Mouse (Mus musculus): ENCODE measurements at regions not wholly inside any gene's neighbourhood (a gene's known extent, or its start where the extent isn't known, plus 50 kb on each side); places are given as distances from the start of the nearest gene placed in this dataset.

DNA sequence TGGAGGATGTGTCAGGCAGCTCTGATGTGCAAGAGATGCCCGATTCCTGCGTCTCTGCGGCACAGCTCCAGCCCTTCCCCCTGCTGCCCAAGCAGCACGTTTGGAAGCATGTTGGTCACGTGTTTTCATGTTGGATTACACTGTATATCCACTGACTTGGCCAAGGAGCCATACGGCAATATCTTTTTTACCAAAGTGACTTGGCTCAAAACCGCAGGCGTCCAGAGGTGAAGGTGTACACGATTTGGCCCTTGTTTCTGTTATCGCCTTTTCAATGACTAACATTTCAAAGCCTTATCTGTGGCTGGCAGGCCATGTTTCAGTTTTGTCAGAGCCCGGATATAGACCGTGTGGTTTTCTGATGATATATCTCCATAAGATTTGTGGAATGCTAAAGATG, 173.2 kb downstream of the Tbx18 start:
- Histone ChIP-seq H3K36me3 (no peaks in the 10 kb centered on the region), H3K27ac (no peak overlapping the region), H3K4me3 (replicated peaks) (no peak overlapping the region), H3K9me3 (no peaks in the 10 kb centered on the region), H3K4me1 (replicated peaks) (no peaks in the 10 kb centered on the region), H3K9ac (no peak overlapping the region), H3K4me2 (replicated peaks) (no peak overlapping the region), H3K27me3 (replicated peaks) (no peaks in the 10 kb centered on the region)
- 66% methylated on average over 12 of the region's 12 CpGs for WGBS
- no peak for ATAC-seq

DNA sequence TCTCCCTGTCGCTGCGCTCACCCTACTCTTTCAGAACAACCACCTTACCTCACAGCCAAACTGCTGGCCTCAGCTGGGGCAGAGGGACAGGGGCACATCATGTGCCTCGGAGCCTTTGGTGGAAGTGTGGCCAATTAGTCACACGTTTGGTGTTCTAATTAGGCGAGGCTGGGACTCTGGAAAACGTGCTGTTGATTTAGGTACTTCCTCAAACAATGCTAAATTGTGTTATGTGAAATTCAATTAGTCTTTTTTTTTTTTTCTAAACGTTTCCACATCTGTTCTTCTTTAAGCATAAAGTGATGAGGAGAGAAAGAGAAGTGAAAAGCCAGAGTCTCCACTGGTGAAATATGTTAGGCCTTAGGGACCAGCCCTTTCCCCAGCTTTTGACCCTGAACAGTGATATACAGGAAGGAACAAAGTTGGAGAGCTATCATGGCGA, 174.1 kb downstream of the Tbx18 start:
- Histone ChIP-seq H3K9me3 (no peaks in the 10 kb centered on the region), H3K36me3 (no peaks in the 10 kb centered on the region), H3K4me2 (replicated peaks) (no peak overlapping the region), H3K27me3 (replicated peaks) (no peaks in the 10 kb centered on the region), H3K4me1 (replicated peaks) (no peaks in the 10 kb centered on the region), H3K9ac (no peak overlapping the region), H3K27ac (no peak overlapping the region), H3K4me3 (replicated peaks) (no peak overlapping the region)
- 16% methylated on average over 8 of the region's 8 CpGs for WGBS
- no peak for ATAC-seq

GRCm38 (mm10) chr9:87556552-87556951, 174.5 kb downstream of the Tbx18 start:
- Histone ChIP-seq H3K9me3 (no peaks in the 10 kb centered on the region), H3K27me3 (replicated peaks) (no peaks in the 10 kb centered on the region), H3K36me3 (no peaks in the 10 kb centered on the region), H3K4me2 (replicated peaks) (no peak overlapping the region), H3K9ac (no peak overlapping the region), H3K27ac (no peak overlapping the region), H3K4me3 (replicated peaks) (no peak overlapping the region), H3K4me1 (replicated peaks) (no peaks in the 10 kb centered on the region)
- 14% methylated on average over 7 of the region's 7 CpGs for WGBS
- no peak for ATAC-seq

GRCm38 (mm10) chr9:87533182-87533581, 197.9 kb downstream of the Tbx18 start:
- H3K27ac ChIP-seq: no peak overlapping the region
- no peaks in the 10 kb centered on the region for H3K4me1 ChIP-seq (replicated peaks)
- ATAC-seq: no peak
- H3K9ac ChIP-seq: no peak overlapping the region
- no peaks in the 10 kb centered on the region for H3K27me3 ChIP-seq (replicated peaks)
- H3K9me3 ChIP-seq: no peaks in the 10 kb centered on the region
- no peak overlapping the region for H3K4me2 ChIP-seq (replicated peaks)
- H3K4me3 ChIP-seq (replicated peaks): no peak overlapping the region
- WGBS: 79% methylated on average over 8 of the region's 8 CpGs
- H3K36me3 ChIP-seq: no peaks in the 10 kb centered on the region

- Histone ChIP-seq H3K4me1 (replicated peaks) (no peaks in the 10 kb centered on the region), H3K4me2 (replicated peaks) (no peak overlapping the region), H3K36me3 (no peaks in the 10 kb centered on the region), H3K27ac (no peak overlapping the region), H3K27me3 (replicated peaks) (no peaks in the 10 kb centered on the region), H3K4me3 (replicated peaks) (no peak overlapping the region), H3K9ac (no peak overlapping the region), H3K9me3 (no peaks in the 10 kb centered on the region)
- WGBS: 70% methylated on average over 2 of the region's 2 CpGs
- no peak for ATAC-seq
Observed at GRCm38 (mm10) chr9:87529908-87530307, 201.2 kb downstream of the Tbx18 start.

GRCm38 (mm10) chr9:87524890-87525684, 206.0 kb downstream of the Tbx18 start:
- Histone ChIP-seq H3K9ac (no peak overlapping the region), H3K4me3 (replicated peaks) (no peak overlapping the region), H3K27ac (no peak overlapping the region), H3K36me3 (no peaks in the 10 kb centered on the region), H3K4me1 (replicated peaks) (no peaks in the 10 kb centered on the region), H3K4me2 (replicated peaks) (no peak overlapping the region), H3K27me3 (replicated peaks) (no peaks in the 10 kb centered on the region), H3K9me3 (no peaks in the 10 kb centered on the region)
- no peak for ATAC-seq
- WGBS: 76% methylated on average over 5 of the region's 5 CpGs

- no peak overlapping the region for H3K27ac ChIP-seq
- H3K27me3 ChIP-seq (replicated peaks): no peaks in the 10 kb centered on the region
- ATAC-seq: no peak
- no peaks in the 10 kb centered on the region for H3K9me3 ChIP-seq
- 74% methylated on average over 4 of the region's 4 CpGs for WGBS
- H3K4me1 ChIP-seq (replicated peaks): no peaks in the 10 kb centered on the region
- H3K36me3 ChIP-seq: no peaks in the 10 kb centered on the region
- no peak overlapping the region for H3K4me3 ChIP-seq (replicated peaks)
- H3K9ac ChIP-seq: no peak overlapping the region
- H3K4me2 ChIP-seq (replicated peaks): no peak overlapping the region
Observed at GRCm38 (mm10) chr9:87510683-87511082, 220.4 kb downstream of the Tbx18 start.

GRCm38 (mm10) chr9:87504673-87505385, 226.2 kb downstream of the Tbx18 start:
- Histone ChIP-seq H3K4me2 (replicated peaks) (no peak overlapping the region), H3K9me3 (no peaks in the 10 kb centered on the region), H3K9ac (no peak overlapping the region), H3K36me3 (no peaks in the 10 kb centered on the region), H3K27me3 (replicated peaks) (no peaks in the 10 kb centered on the region), H3K27ac (no peak overlapping the region), H3K4me3 (replicated peaks) (no peak overlapping the region), H3K4me1 (replicated peaks) (no peaks in the 10 kb centered on the region)
- 35% methylated on average over 10 of the region's 10 CpGs for WGBS
- no peak for ATAC-seq

DNA sequence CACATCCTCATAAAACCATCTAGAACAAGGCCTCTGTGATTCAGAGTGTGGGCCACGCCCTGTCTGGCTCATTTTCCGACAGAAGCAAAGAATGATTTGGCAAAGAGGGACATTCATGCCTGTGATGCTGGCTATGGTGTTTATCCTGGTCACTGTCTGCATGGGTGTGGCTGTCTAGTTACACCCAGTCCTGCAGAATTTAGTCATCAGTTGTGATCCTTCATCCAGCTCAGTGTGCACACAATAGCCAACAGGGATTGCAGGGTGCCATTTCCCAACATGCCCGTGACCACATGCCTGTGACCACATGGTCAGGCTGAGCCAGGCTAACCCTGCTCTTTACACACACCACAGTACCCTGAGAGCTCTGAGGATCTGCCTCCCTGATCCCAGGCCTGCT, 208.8 kb upstream of the Cep162 start:
- H3K36me3 ChIP-seq: no peaks in the 10 kb centered on the region
- H3K27me3 ChIP-seq (replicated peaks): no peaks in the 10 kb centered on the region
- H3K4me1 ChIP-seq (replicated peaks): no peaks in the 10 kb centered on the region
- H3K27ac ChIP-seq: no peak overlapping the region
- no peak overlapping the region for H3K4me2 ChIP-seq (replicated peaks)
- WGBS: 70% methylated on average over 3 of the region's 3 CpGs
- no peak overlapping the region for H3K9ac ChIP-seq
- H3K9me3 ChIP-seq: no peaks in the 10 kb centered on the region
- ATAC-seq: no peak
- no peak overlapping the region for H3K4me3 ChIP-seq (replicated peaks)

DNA sequence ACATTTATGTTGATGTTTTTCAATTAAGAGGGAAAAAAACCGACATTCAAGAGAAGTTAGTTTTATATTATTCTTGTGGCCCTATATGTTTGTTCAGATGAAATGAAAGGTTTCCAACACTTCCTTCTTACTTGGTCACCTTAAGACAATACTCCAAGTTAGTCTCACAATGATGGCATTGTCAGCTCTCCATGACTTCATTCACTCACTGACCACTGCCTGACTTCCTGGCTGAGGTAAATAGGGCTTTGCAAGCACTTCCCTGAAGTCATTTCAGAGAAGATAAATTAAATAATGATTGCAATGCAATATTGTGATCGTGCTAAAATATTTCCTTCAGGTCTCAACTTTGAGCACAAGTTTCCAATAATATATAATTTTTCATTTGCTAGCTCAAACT, 197.9 kb upstream of the Cep162 start:
- H3K9me3 ChIP-seq: no peaks in the 10 kb centered on the region
- ATAC-seq: no peak
- no peaks in the 10 kb centered on the region for H3K36me3 ChIP-seq
- H3K4me2 ChIP-seq (replicated peaks): no peak overlapping the region
- no peaks in the 10 kb centered on the region for H3K4me1 ChIP-seq (replicated peaks)
- H3K27me3 ChIP-seq (replicated peaks): no peaks in the 10 kb centered on the region
- H3K9ac ChIP-seq: no peak overlapping the region
- no peak overlapping the region for H3K4me3 ChIP-seq (replicated peaks)
- 72% methylated on average over 2 of the region's 2 CpGs for WGBS
- no peak overlapping the region for H3K27ac ChIP-seq

DNA sequence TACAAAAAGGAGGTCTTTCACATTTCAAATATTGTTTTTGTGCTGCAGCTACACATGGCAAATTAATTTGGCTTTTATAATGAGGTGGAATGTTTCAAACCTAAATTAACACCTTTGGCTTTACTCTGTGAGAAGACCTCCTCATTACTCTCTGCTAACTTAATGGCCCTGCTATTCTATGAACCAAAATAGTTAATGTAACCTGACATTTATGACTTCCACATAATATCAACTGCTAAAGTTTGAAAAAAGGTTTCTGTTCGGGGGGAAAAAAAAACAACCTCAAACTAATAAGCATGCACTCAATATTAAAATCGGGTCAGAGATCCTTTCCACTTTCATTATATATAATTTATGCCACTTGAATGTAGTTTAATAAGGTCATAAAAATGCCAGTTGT, 197.2 kb upstream of the Cep162 start:
- Histone ChIP-seq H3K9me3 (no peaks in the 10 kb centered on the region), H3K4me1 (replicated peaks) (no peaks in the 10 kb centered on the region), H3K9ac (no peak overlapping the region), H3K36me3 (no peaks in the 10 kb centered on the region), H3K27ac (no peak overlapping the region), H3K4me2 (replicated peaks) (no peak overlapping the region), H3K27me3 (replicated peaks) (no peaks in the 10 kb centered on the region), H3K4me3 (replicated peaks) (no peak overlapping the region)
- ATAC-seq: no peak
- 64% methylated on average over 2 of the region's 2 CpGs for WGBS

- ATAC-seq: no peak
- Histone ChIP-seq H3K9ac (no peak overlapping the region), H3K36me3 (no peaks in the 10 kb centered on the region), H3K9me3 (no peaks in the 10 kb centered on the region), H3K27ac (no peak overlapping the region), H3K4me3 (replicated peaks) (no peak overlapping the region), H3K27me3 (replicated peaks) (no peaks in the 10 kb centered on the region), H3K4me2 (replicated peaks) (no peak overlapping the region), H3K4me1 (replicated peaks) (no peaks in the 10 kb centered on the region)
- WGBS: 29% methylated on average over 10 of the region's 10 CpGs
Observed at GRCm38 (mm10) chr9:87443467-87444235, 188.3 kb upstream of the Cep162 start.
